Mouse (Mus musculus) hindbrain, embryonic 15.5 days (tissue): ENCODE measurements around the gene Zfp445. TPM values are rescaled to one million over a fixed set of nuclear protein-coding genes. Genes with fewer than 3 reads are reported as not detected.
A peak's percentile ranks its signal among the peaks of the same experiment; 100 is the strongest.
"Not testable (repeated sequence)": the region's sequence is repeated elsewhere in the genome, so short reads cannot be mapped to it uniquely, and the experiment has no call there.

Experiments used
- ATAC-seq: fragments of 200-750 bp; cut with Nextera tagmentation; 2 replicates; pipeline ENCODE4 v1.8.0; 2017; ENCODE audit warnings: low read depth, moderate number of reproducible peaks, moderate TSS enrichment; ENCODE audit not compliant: low FRiP score
- H3K27ac ChIP-seq: fragments of 300-500 bp; sonication (generic); replicated peaks from 2 replicates; pipeline ENCODE4 v1.5.1; 2015; ENCODE audit warnings: mild to moderate bottlenecking, inconsistent platforms
- H3K27me3 ChIP-seq: fragments of 300-500 bp; sonication (generic); 2 replicates; pipeline ENCODE4 v1.6.1; 2015; ENCODE audit warnings: control low read depth, inconsistent platforms
- H3K36me3 ChIP-seq: fragments of 300-500 bp; sonication (generic); 2 replicates; pipeline ENCODE4 v1.6.1; 2015; ENCODE audit warnings: control low read depth, inconsistent platforms
- H3K4me1 ChIP-seq: fragments of 300-500 bp; sonication (generic); replicated peaks from 2 replicates; pipeline ENCODE4 v1.6.1; 2015; ENCODE audit warnings: control low read depth, inconsistent platforms
- H3K4me2 ChIP-seq: fragments of 300-500 bp; sonication (generic); 2 replicates; pipeline ENCODE4 v1.6.1; 2015; ENCODE audit warnings: moderate library complexity, mild to moderate bottlenecking, inconsistent platforms
- H3K4me3 ChIP-seq: fragments of 300-500 bp; sonication (generic); 2 replicates; pipeline ENCODE4 v1.5.1; 2015; ENCODE audit warnings: mild to moderate bottlenecking, inconsistent platforms
- H3K9ac ChIP-seq: fragments of 300-500 bp; sonication (generic); 2 replicates; pipeline ENCODE4 v1.6.1; 2015; ENCODE audit warnings: inconsistent platforms
- H3K9me3 ChIP-seq: fragments of 300-500 bp; sonication (generic); 2 replicates; pipeline ENCODE4 v1.6.1; 2016; ENCODE audit warnings: control low read depth, inconsistent platforms
- WGBS: fragments of 180-500 bp; shearing (Covaris S2); methylation state at CpG from one replicate; pipeline ENCODE4 v1.1.7; 2015; 5-methylcytosine and 5-hydroxymethylcytosine counted together
- polyA plus RNA-seq: library from polyadenylated mRNA; unstranded; fragments of >200 nt; fragmentation: Nextera tagmentation; extraction: Ambion mirVana; gene quantifications from 2 replicates; pipeline ENCODE4 v1.2.1, GENCODE M21; 2015

Gene Zfp445
- polyA plus RNA-seq, 1 experiment from 2014 or later: 96.8 TPM

DNA sequence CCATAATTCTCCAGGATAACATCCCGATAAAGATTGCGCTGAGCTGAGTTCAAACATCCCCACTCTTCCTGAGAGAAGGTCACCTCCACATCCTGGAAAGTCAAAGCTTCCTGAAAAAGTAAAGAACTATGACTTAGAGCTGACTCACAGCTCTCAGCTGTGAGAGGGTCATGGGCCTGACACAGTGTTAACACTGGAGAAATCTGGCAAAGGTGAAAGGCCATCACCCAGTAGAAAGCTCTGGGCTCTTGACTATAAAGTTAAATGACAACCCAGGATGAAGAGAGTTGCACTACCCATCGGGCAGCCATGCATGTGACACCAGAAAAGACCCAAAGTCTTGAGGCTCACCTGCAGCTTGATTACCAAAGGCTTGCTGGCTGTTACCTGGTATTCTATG lies 9.1 kb downstream of the Zfp445 start:
- no peaks in the 10 kb centered on the region for H3K9me3 ChIP-seq
- no peak for ATAC-seq
- over 99% methylated on average over 3 of the region's 3 CpGs for WGBS
- H3K27ac ChIP-seq: no peak overlapping the region
- peaks cover 94% of the 10 kb centered on the region for H3K36me3 ChIP-seq
- H3K4me3 ChIP-seq: no peak overlapping the region
- H3K9ac ChIP-seq: no peak overlapping the region
- H3K4me1 ChIP-seq: no peaks in the 10 kb centered on the region
- H3K27me3 ChIP-seq: no peaks in the 10 kb centered on the region
- no peak overlapping the region for H3K4me2 ChIP-seq

DNA sequence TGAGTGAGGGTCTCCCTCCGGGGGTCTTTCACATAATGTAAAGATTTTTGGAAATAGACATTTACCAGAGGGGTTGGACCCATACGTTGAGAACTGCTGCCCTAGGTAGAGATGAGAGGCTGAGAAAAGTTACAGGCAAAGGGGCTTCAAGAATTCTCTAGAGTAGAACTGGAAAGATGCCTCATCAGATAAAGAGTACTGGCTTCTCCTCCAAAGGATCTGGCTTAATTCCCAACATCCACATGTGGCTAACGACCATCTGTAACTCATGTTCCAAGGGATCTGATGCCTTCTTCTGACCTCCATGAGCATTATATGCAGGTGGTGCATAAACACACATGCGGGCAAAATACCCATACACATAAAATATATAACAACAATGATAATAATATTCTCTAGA lies 10.2 kb downstream of the Zfp445 start:
- ATAC-seq: no peak
- no peak overlapping the region for H3K9ac ChIP-seq
- H3K27ac ChIP-seq: no peak overlapping the region
- no peaks in the 10 kb centered on the region for H3K9me3 ChIP-seq
- no peak overlapping the region for H3K4me3 ChIP-seq
- peaks cover 94% of the 10 kb centered on the region for H3K36me3 ChIP-seq
- 99% methylated on average over 4 of the region's 4 CpGs for WGBS
- no peaks in the 10 kb centered on the region for H3K4me1 ChIP-seq
- H3K27me3 ChIP-seq: no peaks in the 10 kb centered on the region
- no peak overlapping the region for H3K4me2 ChIP-seq

DNA sequence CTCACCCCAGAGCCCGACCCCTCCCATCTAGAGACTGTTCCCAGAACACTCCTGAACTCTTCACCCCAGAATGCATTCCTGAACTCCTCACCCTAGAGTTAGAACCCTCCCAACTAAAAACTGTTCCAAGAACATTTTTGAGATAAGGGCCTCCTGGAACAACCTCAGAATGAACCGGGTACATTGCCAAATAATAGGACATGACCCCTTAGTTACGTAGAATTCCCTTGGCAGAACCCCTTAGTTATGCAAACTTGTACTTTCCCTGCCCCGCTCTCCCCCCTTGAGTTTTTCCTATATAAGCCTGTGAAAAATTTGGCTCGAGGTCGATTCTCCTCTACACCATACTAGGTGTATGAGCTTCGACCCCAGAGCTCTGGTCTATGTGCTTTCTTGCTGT lies 10.7 kb downstream of the Zfp445 start:
- not testable (repeated sequence) for H3K27me3 ChIP-seq, ATAC-seq, H3K9ac ChIP-seq, H3K4me2 ChIP-seq, H3K4me3 ChIP-seq, H3K4me1 ChIP-seq, H3K9me3 ChIP-seq, H3K27ac ChIP-seq
- H3K36me3 ChIP-seq: peaks cover 94% of the 10 kb centered on the region
- 92% methylated on average over 3 of the region's 7 CpGs for WGBS

DNA sequence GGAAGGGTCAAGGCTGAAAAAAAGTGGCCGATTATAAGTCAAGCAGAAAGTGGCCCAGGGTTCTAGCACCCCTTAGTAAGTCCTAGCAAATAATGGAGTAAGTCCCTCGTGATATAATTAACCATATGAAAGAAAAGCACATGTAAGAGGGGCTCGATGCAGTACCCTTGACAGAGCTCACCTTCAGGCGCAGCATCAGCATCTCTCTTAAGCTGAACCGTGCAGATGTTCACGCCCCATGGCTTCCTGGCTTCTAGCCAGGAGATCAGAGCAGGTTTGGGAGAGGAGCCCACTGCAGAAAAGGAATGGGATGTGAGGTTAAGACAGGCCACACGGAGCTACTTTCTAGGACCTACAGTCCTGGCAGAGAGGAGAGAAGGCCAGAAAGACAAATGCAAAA lies 11.3 kb downstream of the Zfp445 start:
- WGBS: 91% methylated on average over 7 of the region's 7 CpGs
- no peaks in the 10 kb centered on the region for H3K27me3 ChIP-seq
- H3K4me2 ChIP-seq: no peak overlapping the region
- no peak for ATAC-seq
- no peak overlapping the region for H3K4me3 ChIP-seq
- H3K4me1 ChIP-seq: no peaks in the 10 kb centered on the region
- H3K36me3 ChIP-seq: peaks cover 94% of the 10 kb centered on the region
- H3K27ac ChIP-seq: no peak overlapping the region
- no peaks in the 10 kb centered on the region for H3K9me3 ChIP-seq
- H3K9ac ChIP-seq: no peak overlapping the region

DNA sequence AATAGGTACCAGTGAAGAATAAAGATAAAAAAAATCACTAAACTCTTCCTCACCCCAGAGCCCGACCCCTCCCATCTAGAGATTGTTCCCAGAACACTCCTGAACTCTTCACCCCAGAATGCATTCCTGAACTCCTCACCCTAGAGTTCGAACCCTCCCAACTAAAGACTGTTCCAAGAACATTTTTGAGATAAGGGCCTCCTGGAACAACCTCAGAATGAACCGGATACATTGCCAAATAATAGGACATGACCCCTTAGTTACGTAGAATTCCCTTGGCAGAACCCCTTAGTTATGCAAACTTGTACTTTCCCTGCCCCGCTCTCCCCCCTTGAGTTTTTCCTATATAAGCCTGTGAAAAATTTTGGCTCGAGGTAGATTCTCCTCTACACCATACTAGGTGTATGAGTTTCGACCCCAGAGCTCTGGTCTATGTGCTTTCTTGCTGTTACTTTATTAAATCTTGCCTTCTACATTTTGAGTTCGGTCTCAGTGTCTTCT lies 17.9 kb downstream of the Zfp445 start:
- 95% methylated on average over 7 of the region's 8 CpGs for WGBS
- not testable (repeated sequence) for H3K27ac ChIP-seq, H3K27me3 ChIP-seq, H3K4me3 ChIP-seq, H3K4me2 ChIP-seq, ATAC-seq, H3K9ac ChIP-seq, H3K9me3 ChIP-seq, H3K4me1 ChIP-seq
- H3K36me3 ChIP-seq: peaks cover 45% of the 10 kb centered on the region

DNA sequence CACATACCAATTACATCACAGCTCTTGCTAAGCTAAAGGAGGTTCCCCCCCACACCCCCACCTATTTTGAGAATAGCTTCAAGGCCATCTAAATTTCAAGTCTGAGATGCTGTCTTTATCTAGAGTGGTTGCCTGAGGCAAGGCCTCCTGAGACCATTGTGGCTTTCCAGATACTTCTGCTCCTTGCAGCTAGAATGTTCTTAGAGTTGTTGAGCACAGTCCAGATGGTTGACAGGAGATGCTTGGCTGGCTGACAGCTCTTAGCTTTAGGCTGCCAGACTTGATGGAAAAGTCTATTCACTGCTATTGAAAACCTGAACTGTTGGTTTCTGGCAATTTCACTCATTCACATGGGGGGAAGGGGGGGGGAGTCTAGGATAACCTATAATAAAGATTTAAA lies 19.6 kb downstream of the Zfp445 start:
- ATAC-seq: no peak
- H3K36me3 ChIP-seq: peaks cover 28% of the 10 kb centered on the region
- no peak overlapping the region for H3K4me3 ChIP-seq
- H3K9me3 ChIP-seq: no peaks in the 10 kb centered on the region
- no peak overlapping the region for H3K4me2 ChIP-seq
- no peaks in the 10 kb centered on the region for H3K4me1 ChIP-seq
- H3K9ac ChIP-seq: no peak overlapping the region
- H3K27ac ChIP-seq: no peak overlapping the region
- no peaks in the 10 kb centered on the region for H3K27me3 ChIP-seq

DNA sequence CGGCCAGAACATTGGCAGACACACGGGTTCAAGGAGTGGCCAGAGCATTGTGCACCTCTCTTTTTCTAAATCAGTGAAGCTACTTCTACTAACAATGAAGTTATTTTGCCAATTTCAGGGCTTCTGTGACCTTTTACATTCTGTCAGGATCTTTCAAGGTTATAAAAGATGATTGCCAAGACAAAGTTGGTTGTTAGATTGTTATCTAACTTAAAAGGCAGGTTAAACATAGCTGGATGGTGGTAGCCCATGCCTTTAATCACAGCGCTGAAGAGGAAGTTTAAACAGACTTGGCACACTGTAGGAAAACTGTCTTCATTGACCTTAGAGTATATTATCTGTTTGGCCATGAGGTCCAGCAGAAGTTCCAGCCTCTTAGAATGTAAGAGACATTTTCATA lies 20.2 kb downstream of the Zfp445 start:
- Histone ChIP-seq H3K9me3 (no peaks in the 10 kb centered on the region), H3K4me1 (no peaks in the 10 kb centered on the region), H3K9ac (no peak overlapping the region), H3K36me3 (peaks cover 22% of the 10 kb centered on the region), H3K27me3 (no peaks in the 10 kb centered on the region), H3K27ac (no peak overlapping the region), H3K4me3 (no peak overlapping the region), H3K4me2 (no peak overlapping the region)
- WGBS: 88% methylated on average over 3 of the region's 3 CpGs
- no peak for ATAC-seq

DNA sequence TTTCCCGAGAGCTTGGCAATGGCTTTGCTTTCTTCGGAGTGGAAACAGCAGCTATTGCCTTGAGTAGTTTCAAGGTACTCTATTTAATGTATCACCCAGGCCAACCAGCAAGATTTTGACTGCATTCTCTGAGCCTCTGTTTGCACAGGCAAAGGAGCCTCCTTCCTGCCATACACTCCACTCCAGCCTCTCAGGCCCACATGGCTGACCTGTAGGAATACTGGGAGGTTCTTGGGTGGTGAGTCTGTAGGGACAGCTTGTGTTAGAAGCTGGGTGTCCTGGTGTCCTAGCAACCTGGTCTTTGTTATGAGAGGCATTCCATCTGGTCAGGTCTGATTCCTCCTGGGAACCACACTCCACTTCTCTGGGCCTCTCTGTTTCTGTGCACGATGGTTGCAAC lies 22.0 kb downstream of the Zfp445 start, which contains the start of gene Gm35549:
Gene Gm35549 (minus strand): TSS at position 276 of the 400 bp plus-strand sequence.
- peaks cover 5% of the 10 kb centered on the region for H3K36me3 ChIP-seq
- no peak within 1 kb of the TSS for H3K4me3 ChIP-seq
- no peak within 1 kb of the TSS for H3K27ac ChIP-seq
- 84% methylated on average over 3 of the region's 3 CpGs for WGBS
- no peak for ATAC-seq
- no peaks in the 10 kb centered on the region for H3K4me1 ChIP-seq
- no peak within 1 kb of the TSS for H3K9ac ChIP-seq
- H3K27me3 ChIP-seq: no peaks in the 10 kb centered on the region
- H3K9me3 ChIP-seq: no peaks in the 10 kb centered on the region
- H3K4me2 ChIP-seq: no peak within 1 kb of the TSS

DNA sequence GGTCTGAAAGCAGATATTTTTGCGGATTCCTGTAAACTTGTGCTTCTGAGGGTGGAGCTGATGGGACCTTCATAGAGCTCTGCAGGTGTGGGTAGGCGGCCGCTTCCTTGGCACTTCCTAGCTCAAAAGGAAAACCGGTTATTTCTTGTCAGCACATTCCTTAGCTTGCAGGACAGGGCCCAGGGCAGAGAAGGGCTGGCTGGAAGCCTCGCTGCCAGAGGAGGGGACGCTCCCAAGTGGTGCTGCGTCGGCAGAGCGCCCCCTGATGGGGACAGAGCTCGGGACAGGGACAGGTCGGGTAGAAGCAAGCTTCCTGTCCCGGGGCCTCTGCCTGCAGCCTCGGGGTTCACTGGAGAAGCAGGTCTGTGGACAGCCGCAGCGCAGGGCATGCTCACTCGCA lies 28.1 kb downstream of the Zfp445 start:
- H3K4me1 ChIP-seq: peaks cover 12% of the 10 kb centered on the region; the same call in 1 of the 2 replicates
- H3K27me3 ChIP-seq: no peaks in the 10 kb centered on the region
- no peak overlapping the region for H3K4me2 ChIP-seq
- no peak overlapping the region for H3K9ac ChIP-seq
- H3K36me3 ChIP-seq: 0 out of 2 replicates have a peak, but pooled peaks cover 10% of the 10 kb centered on the region
- H3K27ac ChIP-seq: no peak overlapping the region; the same call in 1 of the 2 replicates
- 27% methylated on average over 16 of the region's 16 CpGs for WGBS
- ATAC-seq: no peak
- H3K9me3 ChIP-seq: no peaks in the 10 kb centered on the region
- no peak overlapping the region for H3K4me3 ChIP-seq

DNA sequence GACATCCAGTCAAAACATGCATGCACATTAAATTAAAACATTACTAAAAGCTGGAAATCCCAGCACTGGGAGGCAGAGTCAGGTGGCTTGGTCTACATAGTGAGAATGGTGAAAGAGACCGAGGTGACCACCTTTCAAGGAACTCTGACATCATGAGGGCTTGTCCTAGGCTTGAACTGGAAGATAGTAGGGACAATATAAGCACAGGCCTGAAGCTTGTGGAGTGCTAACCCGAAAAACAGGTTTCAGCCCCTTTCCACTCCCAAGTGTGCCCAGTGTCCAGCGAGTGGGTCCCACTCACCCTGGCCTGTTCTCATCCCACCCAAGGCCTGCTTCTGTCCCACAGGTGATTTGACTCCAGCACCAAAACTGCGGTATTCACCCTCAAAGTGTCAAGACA lies 28.6 kb downstream of the Zfp445 start:
- Histone ChIP-seq H3K4me3 (no peak overlapping the region), H3K9ac (no peak overlapping the region), H3K4me1 (peaks cover 12% of the 10 kb centered on the region; the same call in 1 of the 2 replicates), H3K27ac (peak overlapping the region; percentile 43), H3K27me3 (no peaks in the 10 kb centered on the region), H3K9me3 (no peaks in the 10 kb centered on the region), H3K4me2 (no peak overlapping the region), H3K36me3 (0 out of 2 replicates have a peak, but pooled peaks cover 10% of the 10 kb centered on the region)
- 83% methylated on average over 4 of the region's 4 CpGs for WGBS
- peak; percentile 56; the same call in 1 of the 2 replicates for ATAC-seq

DNA sequence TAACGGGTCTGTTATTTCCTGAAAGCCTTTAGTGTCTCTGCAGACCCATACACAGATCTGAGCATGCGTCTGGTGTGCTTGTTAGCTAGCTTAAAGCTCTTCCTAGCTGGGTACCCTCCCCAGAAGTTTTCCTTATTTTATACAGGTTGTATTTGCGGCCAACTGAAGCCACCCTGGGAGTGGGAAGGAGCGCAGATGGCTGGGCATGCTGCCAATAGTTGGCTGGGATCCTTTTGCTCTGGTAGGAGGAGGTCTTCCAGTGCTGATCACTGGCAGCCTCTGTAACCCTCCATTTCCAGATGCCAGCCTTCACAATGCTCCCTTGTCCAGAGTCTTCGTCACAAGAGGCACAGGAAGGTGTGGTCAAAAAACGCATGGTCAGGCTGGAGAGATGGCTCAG lies 29.0 kb downstream of the Zfp445 start:
- no peak overlapping the region for H3K4me2 ChIP-seq
- peak; percentile 81 for ATAC-seq
- peaks cover 12% of the 10 kb centered on the region; the same call in 1 of the 2 replicates for H3K4me1 ChIP-seq
- H3K27ac ChIP-seq: peak overlapping the region; percentile 46
- H3K9ac ChIP-seq: no peak overlapping the region
- no peak overlapping the region for H3K4me3 ChIP-seq
- no peaks in the 10 kb centered on the region for H3K27me3 ChIP-seq
- WGBS: 40% methylated on average over 6 of the region's 6 CpGs
- no peaks in the 10 kb centered on the region for H3K9me3 ChIP-seq
- 0 out of 2 replicates have a peak, but pooled peaks cover 10% of the 10 kb centered on the region for H3K36me3 ChIP-seq

DNA sequence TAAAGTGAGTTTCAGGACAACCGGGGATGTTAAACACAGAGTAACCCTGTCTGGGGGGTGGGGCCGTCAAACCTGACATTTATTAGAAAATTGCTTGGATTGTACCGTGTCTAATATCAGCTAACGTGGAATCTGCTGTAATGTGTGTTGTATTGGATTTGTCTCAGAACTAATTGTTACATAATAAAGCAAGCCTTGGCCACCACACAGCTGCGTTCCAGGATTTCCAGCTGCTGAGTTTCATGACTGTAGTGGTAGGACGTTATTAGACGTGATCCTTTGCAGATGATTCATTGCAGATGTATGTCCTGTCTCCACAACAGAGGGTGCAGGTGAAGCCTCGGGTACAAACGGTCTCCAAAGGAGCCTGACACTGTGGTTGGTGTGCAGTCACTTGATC lies 29.7 kb downstream of the Zfp445 start:
- peak; percentile 34; the same call in 1 of the 2 replicates for ATAC-seq
- H3K4me1 ChIP-seq: peaks cover 12% of the 10 kb centered on the region; the same call in 1 of the 2 replicates
- H3K9ac ChIP-seq: no peak overlapping the region
- H3K9me3 ChIP-seq: no peaks in the 10 kb centered on the region
- H3K27me3 ChIP-seq: no peaks in the 10 kb centered on the region
- no peak overlapping the region for H3K4me3 ChIP-seq
- H3K4me2 ChIP-seq: no peak overlapping the region
- 72% methylated on average over 9 of the region's 9 CpGs for WGBS
- peak overlapping the region; percentile 46 for H3K27ac ChIP-seq
- 0 out of 2 replicates have a peak, but pooled peaks cover 10% of the 10 kb centered on the region for H3K36me3 ChIP-seq

DNA sequence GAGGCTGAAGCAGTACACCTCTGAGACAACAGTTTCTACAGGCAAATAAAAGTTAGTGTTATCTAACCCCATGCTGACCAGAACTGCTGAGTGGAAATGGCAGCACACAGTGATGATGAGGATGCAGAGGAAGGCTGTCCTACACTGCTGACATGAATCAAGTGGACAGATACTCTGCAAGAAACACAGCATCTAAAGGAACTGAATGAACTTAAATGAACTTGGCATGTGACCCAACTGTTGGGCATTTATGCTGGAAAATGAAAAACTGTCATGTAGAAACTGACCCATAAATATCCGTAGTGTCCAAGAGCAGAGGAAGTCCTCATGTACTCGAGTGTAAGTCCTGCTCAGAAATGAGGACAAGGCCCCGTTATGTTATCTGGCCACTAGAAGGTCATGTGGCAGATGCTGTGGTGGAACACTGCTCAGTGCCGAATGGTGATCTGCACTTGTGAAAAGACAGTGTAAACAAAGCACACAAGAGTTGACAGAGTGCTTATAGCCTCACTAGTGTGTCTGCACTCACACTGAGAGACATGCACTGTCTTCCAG lies 35.9 kb downstream of the Zfp445 start:
- peaks cover 48% of the 10 kb centered on the region for H3K36me3 ChIP-seq
- no peak overlapping the region for H3K4me2 ChIP-seq
- WGBS: 94% methylated on average over 4 of the region's 4 CpGs

More for the DNA sequence above, 35.9 kb downstream of the Zfp445 start:
- Histone ChIP-seq H3K27ac (no peak overlapping the region), H3K4me1 (no peaks in the 10 kb centered on the region), H3K9me3 (no peaks in the 10 kb centered on the region), H3K4me3 (no peak overlapping the region), H3K27me3 (no peaks in the 10 kb centered on the region), H3K9ac (no peak overlapping the region)
- no peak for ATAC-seq
